Mouse (Mus musculus) adrenal gland, postnatal 36 days (tissue): ENCODE data around the gene Zfp750. TPM values are rescaled to one million over a fixed set of nuclear protein-coding genes. Genes with fewer than 3 reads are reported as not detected.

Experiments
- DNase-seq, 2 experiments: peaks; one replicate each; pipeline ENCODE4 v3.0.0; 2021; ENCODE audit warnings: mixed read lengths in 1 of 2
- total RNA-seq, 2 experiments: library from RNA; stranded (reverse); gene quantifications; 2 replicates each; pipeline ENCODE4 v1.2.3; 2021

The Zfp750 gene
- total RNA-seq, 2 experiments from 2014 or later: 0.40 TPM; not detected in 1

DNA sequence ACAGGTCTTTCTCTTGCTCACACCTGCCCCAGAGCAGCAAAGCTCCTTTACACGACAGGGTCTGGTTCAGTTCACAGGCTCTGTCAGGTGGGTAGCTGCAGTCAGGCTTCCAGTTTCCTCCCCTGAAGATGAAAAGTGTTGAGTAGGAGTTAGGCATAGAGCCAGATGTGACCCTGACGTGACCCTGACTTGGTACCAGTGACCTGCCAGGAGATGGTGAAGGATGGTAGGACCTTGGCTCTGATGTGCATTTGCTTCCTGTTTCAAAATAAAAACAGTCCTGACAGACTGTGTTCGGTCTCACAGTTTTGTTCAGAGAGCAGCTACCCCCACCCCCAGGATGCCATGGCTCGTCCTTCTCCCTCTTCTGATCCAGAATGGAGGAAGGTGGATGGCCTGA, 23.3 kb upstream of the Zfp750 start:
- DNase-seq: peak; percentile 43 to 70

GRCm38 (mm10) chr11:121536528-121536927, 17.4 kb upstream of the Zfp750 start:
- no peak for DNase-seq

DNA sequence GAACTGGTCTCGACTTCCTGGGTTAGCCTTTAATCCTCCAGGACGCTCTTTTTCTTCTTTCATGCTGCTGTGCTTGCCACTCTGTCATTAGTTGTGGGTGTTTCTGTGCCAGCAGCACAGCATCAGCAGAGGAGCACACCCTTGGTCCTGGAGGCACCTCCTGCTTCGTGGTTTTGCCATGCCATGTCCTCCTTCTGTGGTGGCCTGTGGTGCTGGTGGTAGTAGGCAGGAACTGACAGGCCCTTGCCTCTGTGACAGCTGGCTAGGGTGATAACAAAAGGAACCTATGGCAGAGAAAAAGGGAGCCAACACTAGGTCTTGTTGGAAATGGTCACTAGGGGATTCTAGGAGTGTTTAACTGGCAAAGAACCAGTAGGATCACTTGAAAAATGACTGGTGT, 10.6 kb upstream of the Zfp750 start:
- no peak for DNase-seq

DNA sequence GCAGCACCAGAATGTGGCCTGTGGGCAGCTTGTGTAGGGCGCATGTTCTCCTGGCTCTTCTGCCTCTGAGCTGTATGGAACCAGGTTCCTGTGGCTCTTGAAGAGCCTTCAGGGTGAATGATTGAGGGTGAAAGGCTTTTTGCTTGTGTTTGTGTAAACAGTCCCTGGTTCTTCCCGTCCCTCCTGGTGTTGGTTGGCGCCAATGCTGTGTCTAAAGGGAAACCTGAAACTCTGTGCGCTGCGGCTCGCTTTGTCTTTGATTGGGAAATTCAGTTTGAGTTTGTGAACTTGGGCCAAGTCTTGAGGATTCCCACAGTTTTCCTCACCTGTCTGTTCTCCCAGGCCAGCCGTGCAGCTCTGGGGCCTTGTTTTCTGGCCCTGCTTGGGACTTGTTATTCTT, 5.1 kb upstream of the Zfp750 start:
- DNase-seq: no peak

DNA sequence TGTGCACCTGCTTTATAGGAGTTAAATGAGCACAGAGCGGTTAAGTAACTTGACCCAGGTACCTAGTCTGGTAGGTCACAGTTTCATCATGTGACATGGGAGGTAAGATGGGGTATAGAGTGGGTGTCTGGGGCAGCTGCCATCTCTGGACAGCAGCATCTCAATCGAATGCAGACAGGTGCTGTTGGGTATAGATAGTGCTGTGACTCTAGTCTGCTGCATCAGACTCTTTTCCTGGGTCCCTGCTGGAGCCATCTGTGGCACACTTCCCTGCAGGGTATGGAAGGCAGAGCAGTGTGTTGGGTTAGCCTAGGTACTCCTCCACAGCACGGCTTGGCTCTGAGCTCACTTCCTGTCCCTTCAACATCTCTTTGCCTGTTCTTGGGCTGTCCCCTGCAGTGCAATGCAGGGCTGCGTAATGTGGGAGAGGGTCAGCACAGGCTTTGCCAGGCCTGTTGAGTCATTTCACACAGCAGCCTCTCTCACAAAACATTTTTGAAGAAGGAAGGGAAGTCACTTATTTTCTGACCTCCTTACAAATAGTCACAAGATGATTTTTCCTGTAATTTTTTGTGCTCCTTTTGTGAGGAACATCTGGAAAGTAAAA, 3.1 kb upstream of the Zfp750 start:
- DNase-seq: no peak

DNA sequence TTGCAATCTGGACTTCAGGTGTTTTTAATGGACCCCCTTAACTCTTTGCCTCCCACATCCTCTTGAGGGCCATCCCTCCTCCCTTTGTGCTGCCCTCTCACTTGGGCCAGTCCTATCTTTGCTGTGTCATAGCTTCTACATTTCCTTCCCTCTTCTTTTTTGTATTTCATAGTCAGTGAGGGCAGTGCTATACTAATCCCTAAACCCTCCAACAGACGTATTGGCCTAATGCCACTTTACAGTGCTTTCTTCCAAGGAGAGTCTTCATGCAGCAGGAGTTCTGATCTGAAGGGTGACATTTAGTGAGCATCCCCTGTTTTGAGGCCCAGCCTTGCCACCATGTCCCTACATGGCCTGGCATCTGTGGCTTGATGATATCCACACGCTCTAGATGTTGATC, 1.6 kb upstream of the Zfp750 start:
- DNase-seq: no peak

DNA sequence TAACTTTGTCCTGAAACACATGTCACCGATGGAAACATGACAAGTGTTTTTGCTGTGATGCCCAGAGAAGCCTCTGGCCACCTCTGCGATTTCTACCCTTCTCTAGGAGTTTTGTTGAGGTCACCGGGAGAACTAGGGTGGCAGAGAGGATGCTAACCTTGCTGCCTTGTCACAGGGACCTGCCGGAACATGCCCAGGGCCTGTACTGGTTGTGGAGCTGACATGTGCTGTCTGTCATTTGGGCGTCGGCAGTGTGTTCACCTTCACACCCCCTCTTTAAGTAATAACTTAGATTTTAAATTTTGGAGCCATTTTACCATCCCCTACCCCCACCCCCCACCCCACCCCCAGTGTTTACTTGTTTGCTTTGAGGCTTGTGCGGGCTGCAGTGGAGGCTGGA, 570 bp upstream of the Zfp750 start:
- DNase-seq: no peak

DNA sequence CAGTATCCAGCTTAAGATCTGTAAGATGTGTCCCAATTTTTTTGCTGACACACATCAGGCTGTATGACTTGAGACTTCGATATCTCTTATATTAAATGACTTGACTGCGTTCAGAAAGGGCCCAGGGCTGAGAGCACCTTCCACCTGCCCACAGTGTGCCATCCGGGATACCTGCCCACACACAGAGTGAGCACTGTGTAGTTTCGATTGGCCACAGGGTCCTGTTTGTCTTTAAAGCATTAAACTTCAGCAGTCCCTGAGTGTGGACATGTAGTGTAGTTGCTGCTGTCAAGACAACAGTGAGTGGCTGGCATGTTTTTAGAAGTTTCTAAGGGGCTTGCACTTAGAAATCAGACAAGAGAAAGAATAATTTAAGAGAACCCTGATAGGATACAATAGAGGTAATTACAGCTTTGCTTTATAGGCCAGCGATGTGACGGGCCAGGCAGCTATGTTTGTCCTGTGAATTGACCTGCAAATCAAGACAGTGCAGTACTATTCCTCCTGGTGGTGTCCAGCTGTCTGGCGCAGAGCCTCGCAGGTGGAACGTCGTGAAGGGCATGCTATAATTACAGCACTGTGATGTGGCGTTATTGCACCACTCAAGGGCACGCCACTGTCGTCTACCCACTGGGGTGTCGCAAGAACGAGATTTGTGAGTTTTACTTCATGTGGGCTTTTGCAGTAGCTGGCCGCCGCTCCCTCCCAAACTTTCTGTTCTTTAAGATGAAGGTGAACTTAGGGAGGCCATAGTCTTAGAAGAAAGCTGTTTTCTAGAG, 1.3 kb downstream of the Zfp750 start:
- peak; percentile 37 to 74 for DNase-seq

GRCm38 (mm10) chr11:121516906-121517305, 2.2 kb downstream of the Zfp750 start:
- DNase-seq: no peak

DNA sequence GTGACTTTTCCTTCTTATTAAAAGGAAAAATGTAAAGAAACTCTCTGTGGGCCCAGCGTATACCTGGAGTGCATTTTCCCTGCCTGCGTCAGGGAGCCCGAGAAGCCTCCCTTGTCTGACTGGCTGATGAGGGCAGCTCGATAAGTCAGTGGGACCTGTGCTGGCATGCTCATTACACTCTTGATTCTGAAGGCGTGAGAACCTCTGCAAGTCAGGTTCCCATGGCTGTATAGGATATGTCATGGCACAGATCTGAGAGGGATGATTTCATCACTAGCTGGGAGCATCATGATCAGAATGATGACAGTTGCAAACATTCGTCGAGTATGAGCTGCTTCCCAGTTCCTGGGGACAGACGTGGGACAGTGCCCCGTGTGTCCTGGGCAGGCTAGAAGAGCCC, 3.1 kb downstream of the Zfp750 start:
- DNase-seq: no peak

GRCm38 (mm10) chr11:121512896-121513572, 6.1 kb downstream of the Zfp750 start:
- no peak for DNase-seq

DNA sequence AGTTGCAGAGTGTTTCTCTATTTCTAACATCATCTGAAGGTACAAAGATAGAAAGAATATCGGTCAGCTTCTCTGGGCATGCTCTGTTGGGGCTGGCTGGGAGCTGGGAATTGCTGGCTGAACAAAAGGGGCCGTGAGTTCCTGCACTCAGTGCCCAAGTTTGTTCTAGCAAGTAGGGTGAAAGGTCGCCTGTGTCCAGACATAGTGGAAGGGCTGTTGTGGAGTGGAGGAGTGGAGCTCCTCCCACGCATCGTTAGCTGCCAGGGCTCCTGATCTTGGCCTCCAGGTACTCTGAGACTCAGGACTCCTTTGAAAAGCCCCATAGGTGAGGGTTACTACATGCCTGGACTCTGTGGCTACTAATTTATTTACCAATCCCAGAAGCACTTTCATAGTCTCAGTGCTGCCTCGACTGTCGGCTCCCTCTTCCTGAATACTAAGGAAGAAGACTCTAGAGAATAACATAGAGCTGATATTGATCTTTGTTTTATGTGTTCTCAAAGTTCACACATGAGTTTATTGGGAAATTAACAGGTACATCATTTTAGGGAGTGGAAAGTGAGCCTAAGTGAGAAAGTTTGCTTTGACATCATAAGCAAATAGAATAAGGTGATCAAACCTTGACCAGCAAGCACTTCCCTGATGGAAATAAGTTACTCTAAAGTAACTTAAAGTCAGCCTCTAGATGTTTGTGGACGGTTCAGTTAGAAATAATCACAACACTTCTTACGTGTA, 8.5 kb downstream of the Zfp750 start:
- DNase-seq: no peak

GRCm38 (mm10) chr11:121508478-121508877, 10.7 kb downstream of the Zfp750 start:
- DNase-seq: no peak

DNA sequence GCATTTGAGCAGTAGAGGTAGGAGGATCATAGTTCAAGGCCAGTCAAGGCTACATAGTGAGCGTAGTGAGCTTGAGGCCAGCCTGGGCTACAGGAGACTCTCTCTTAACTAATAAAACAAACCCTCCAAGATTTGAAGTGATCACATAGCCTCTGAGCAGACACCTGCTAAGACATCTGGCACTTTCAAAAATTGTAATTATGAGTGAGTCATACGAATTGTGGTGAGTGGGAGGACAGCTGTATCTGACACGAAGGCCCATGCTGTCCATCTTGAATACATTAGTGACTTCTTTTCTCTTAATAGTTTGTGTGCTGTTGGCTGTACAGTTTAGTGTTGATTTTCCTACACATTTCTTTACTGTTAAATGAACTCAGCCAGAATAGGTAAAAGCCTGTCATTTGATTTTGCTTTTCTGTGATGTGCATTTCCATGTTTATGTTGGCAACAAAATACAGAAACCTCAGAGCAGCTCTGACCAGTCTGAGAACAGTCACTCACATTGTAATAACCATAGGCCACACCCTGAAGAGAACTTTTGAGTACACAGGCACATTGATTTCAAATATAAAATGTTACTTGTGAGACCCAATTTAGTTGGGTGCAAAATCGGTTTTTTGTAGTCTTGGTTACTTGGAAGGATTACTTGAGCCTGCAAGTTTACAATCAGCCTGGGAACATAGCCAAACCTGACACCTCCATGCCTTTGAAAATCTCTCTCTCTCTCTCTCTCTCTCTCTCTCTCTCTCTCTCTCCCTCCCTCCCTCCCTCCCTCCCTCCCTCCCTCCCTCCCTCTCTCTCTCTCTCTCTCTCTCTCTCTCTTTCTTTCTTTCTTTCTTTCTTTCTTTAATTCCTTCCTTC, 16.9 kb downstream of the Zfp750 start:
- DNase-seq: no peak

DNA sequence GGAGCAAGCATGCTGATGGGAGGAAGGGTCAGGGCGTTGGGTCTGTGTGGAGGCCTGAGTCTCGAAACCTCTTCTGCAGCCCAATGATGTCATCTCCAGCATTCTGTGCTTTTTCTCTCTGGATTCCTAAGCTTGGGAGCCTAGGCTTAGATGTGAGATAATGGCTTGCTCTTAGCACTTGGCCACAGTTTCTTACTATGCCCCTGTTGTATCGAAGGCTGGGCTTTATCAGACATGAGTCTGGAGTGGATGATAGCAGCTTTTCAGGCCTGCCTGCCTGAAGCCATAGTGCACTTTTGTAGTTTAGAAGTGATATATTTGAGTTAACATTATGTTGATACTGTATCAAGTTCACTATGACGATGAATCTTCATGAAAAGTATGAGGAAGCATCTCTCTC, 17.6 kb downstream of the Zfp750 start:
- no peak for DNase-seq

- DNase-seq: no peak
These were observed 18.5 kb downstream of the Zfp750 start for GRCm38 (mm10) chr11:121500595-121500994.

DNA sequence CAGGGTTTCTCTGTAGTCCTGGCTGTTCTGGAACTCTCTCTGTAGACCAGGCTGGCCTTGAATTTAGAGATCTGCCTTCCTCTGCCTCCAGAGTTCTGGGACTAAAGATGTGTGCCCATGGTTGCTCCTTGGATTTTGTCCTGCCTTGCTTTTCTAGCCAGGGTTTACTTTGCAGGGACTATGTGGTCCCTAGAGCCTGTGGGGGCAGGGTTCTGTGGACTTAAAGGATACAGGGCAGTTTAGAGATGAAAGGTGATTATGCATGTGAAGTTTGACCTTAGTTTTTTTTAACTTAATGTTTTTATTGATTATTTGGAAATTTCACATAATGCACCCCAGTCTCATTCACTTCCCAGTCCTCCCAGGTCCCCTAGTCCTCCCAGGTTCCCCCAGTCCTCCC, 28.5 kb downstream of the Zfp750 start:
- no peak for DNase-seq

GRCm38 (mm10) chr11:121485882-121486281, 33.3 kb downstream of the Zfp750 start:
- DNase-seq: no peak

DNA sequence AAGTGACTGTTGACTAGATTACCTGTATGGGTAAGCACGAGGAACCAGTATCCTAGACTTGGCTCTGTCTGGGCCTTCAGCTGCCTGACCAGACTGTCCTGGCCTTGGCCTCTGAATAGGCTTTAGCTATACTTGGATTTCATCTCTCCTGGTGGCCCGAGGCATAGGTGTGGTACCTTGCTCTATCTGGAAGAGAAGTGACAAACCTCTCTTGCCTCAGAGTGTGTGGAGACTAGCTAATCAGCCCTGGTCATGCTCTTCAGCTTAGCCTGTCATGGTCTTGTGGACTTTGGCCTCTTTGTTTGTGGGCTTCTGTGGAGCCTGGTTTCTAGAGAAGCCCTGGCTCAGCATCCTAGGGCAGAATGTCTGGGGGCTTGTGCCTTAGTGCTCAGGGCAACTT, 38.0 kb downstream of the Zfp750 start:
- DNase-seq: no peak

GRCm38 (mm10) chr11:121479476-121480203, 39.5 kb downstream of the Zfp750 start:
- DNase-seq: no peak
